Mouse (Mus musculus): Measurements from ENCODE around the gene Otud7a. TPM values are rescaled to one million over a fixed set of nuclear protein-coding genes. Genes with fewer than 3 reads are reported as not detected.

Otud7a gene
- polyA plus RNA-seq, 1 experiment from 2014 or later, result 3.4 TPM

GRCm38 (mm10) chr7:63509825-63510224 is 65.3 kb downstream of the Otud7a start:
- Histone ChIP-seq H3K36me3 (replicated peaks) (no peaks in the 10 kb centered on the region), H3K9me3 (no peaks in the 10 kb centered on the region), H3K27ac (no peak overlapping the region), H3K4me1 (no peaks in the 10 kb centered on the region), H3K9ac (no peak overlapping the region), H3K4me2 (no peak overlapping the region), H3K4me3 (no peak overlapping the region), H3K27me3 (replicated peaks) (no peaks in the 10 kb centered on the region)
- WGBS, result 54% methylated on average over 1 of the region's 1 CpGs
- ATAC-seq (replicated peaks), result no peak

- H3K4me1 ChIP-seq, result no peaks in the 10 kb centered on the region
- no peak for ATAC-seq (replicated peaks)
- H3K36me3 ChIP-seq (replicated peaks), result no peaks in the 10 kb centered on the region
- H3K27me3 ChIP-seq (replicated peaks), result no peaks in the 10 kb centered on the region
- H3K27ac ChIP-seq, result no peak overlapping the region
- no peak overlapping the region for H3K9ac ChIP-seq
- H3K9me3 ChIP-seq, result no peaks in the 10 kb centered on the region
- no peak overlapping the region for H3K4me2 ChIP-seq
- no peak overlapping the region for H3K4me3 ChIP-seq
Observed at GRCm38 (mm10) chr7:63511458-63511857, 66.9 kb downstream of the Otud7a start.

- Histone ChIP-seq H3K9ac (no peak overlapping the region), H3K4me2 (no peak overlapping the region), H3K4me1 (no peaks in the 10 kb centered on the region), H3K27me3 (replicated peaks) (no peaks in the 10 kb centered on the region), H3K9me3 (no peaks in the 10 kb centered on the region), H3K36me3 (replicated peaks) (no peaks in the 10 kb centered on the region), H3K27ac (no peak overlapping the region), H3K4me3 (no peak overlapping the region)
- ATAC-seq (replicated peaks), result no peak
- 84% methylated on average over 2 of the region's 2 CpGs for WGBS
Observed at GRCm38 (mm10) chr7:63512561-63512960, 68.0 kb downstream of the Otud7a start.

- H3K4me2 ChIP-seq, result no peak overlapping the region
- no peak for ATAC-seq (replicated peaks)
- no peak overlapping the region for H3K4me3 ChIP-seq
- no peak overlapping the region for H3K27ac ChIP-seq
- WGBS, result 93% methylated on average over 5 of the region's 5 CpGs
- H3K9ac ChIP-seq, result no peak overlapping the region
- H3K36me3 ChIP-seq (replicated peaks), result no peaks in the 10 kb centered on the region
- no peaks in the 10 kb centered on the region for H3K9me3 ChIP-seq
- no peaks in the 10 kb centered on the region for H3K4me1 ChIP-seq
- no peaks in the 10 kb centered on the region for H3K27me3 ChIP-seq (replicated peaks)
Observed at GRCm38 (mm10) chr7:63516141-63516895, 71.8 kb downstream of the Otud7a start.

- Histone ChIP-seq H3K4me1 (no peaks in the 10 kb centered on the region), H3K9ac (no peak overlapping the region), H3K27me3 (replicated peaks) (no peaks in the 10 kb centered on the region), H3K4me3 (no peak overlapping the region), H3K27ac (no peak overlapping the region), H3K9me3 (no peaks in the 10 kb centered on the region), H3K36me3 (replicated peaks) (no peaks in the 10 kb centered on the region), H3K4me2 (no peak overlapping the region)
- 79% methylated on average over 1 of the region's 1 CpGs for WGBS
- no peak for ATAC-seq (replicated peaks)
Observed at GRCm38 (mm10) chr7:63520299-63520698, 75.7 kb downstream of the Otud7a start.

GRCm38 (mm10) chr7:63522403-63522802 is 77.9 kb downstream of the Otud7a start:
- H3K27me3 ChIP-seq (replicated peaks), result no peaks in the 10 kb centered on the region
- no peak overlapping the region for H3K27ac ChIP-seq
- no peak overlapping the region for H3K9ac ChIP-seq
- H3K4me3 ChIP-seq, result no peak overlapping the region
- no peak overlapping the region for H3K4me2 ChIP-seq
- no peaks in the 10 kb centered on the region for H3K4me1 ChIP-seq
- WGBS, result 82% methylated on average over 3 of the region's 3 CpGs
- ATAC-seq (replicated peaks), result no peak
- H3K36me3 ChIP-seq (replicated peaks), result no peaks in the 10 kb centered on the region
- H3K9me3 ChIP-seq, result no peaks in the 10 kb centered on the region

- 85% methylated on average over 3 of the region's 3 CpGs for WGBS
- Histone ChIP-seq H3K4me1 (no peaks in the 10 kb centered on the region), H3K4me2 (no peak overlapping the region), H3K9ac (no peak overlapping the region), H3K9me3 (no peaks in the 10 kb centered on the region), H3K27ac (no peak overlapping the region), H3K27me3 (replicated peaks) (no peaks in the 10 kb centered on the region), H3K36me3 (replicated peaks) (no peaks in the 10 kb centered on the region), H3K4me3 (no peak overlapping the region)
- no peak for ATAC-seq (replicated peaks)
Observed at GRCm38 (mm10) chr7:63523051-63523450, 78.5 kb downstream of the Otud7a start.

- H3K27ac ChIP-seq, result no peak overlapping the region
- H3K4me3 ChIP-seq, result no peak overlapping the region
- no peaks in the 10 kb centered on the region for H3K27me3 ChIP-seq (replicated peaks)
- H3K9ac ChIP-seq, result no peak overlapping the region
- ATAC-seq (replicated peaks), result no peak
- H3K4me2 ChIP-seq, result no peak overlapping the region
- no peaks in the 10 kb centered on the region for H3K36me3 ChIP-seq (replicated peaks)
- no peaks in the 10 kb centered on the region for H3K9me3 ChIP-seq
- WGBS, result 96% methylated on average over 4 of the region's 4 CpGs
- no peaks in the 10 kb centered on the region for H3K4me1 ChIP-seq
Observed at GRCm38 (mm10) chr7:63540293-63540692, 95.7 kb downstream of the Otud7a start.

- Histone ChIP-seq H3K9ac (no peak overlapping the region), H3K36me3 (replicated peaks) (no peaks in the 10 kb centered on the region), H3K4me3 (no peak overlapping the region), H3K27ac (no peak overlapping the region), H3K4me2 (no peak overlapping the region), H3K9me3 (no peaks in the 10 kb centered on the region), H3K4me1 (no peaks in the 10 kb centered on the region), H3K27me3 (replicated peaks) (no peaks in the 10 kb centered on the region)
- 81% methylated on average over 1 of the region's 1 CpGs for WGBS
- no peak for ATAC-seq (replicated peaks)
Observed at GRCm38 (mm10) chr7:63554457-63554856, 109.9 kb downstream of the Otud7a start.

- no peak overlapping the region for H3K9ac ChIP-seq
- no peaks in the 10 kb centered on the region for H3K27me3 ChIP-seq (replicated peaks)
- 74% methylated on average over 5 of the region's 5 CpGs for WGBS
- H3K4me2 ChIP-seq, result no peak overlapping the region
- H3K27ac ChIP-seq, result no peak overlapping the region
- no peaks in the 10 kb centered on the region for H3K36me3 ChIP-seq (replicated peaks)
- no peaks in the 10 kb centered on the region for H3K9me3 ChIP-seq
- no peak overlapping the region for H3K4me3 ChIP-seq
- ATAC-seq (replicated peaks), result no peak
- no peaks in the 10 kb centered on the region for H3K4me1 ChIP-seq
Observed at GRCm38 (mm10) chr7:63556324-63556723, 111.8 kb downstream of the Otud7a start.

GRCm38 (mm10) chr7:63558918-63559317 is 114.4 kb downstream of the Otud7a start:
- no peak overlapping the region for H3K4me3 ChIP-seq
- H3K27me3 ChIP-seq (replicated peaks), result no peaks in the 10 kb centered on the region
- no peak overlapping the region for H3K9ac ChIP-seq
- no peak overlapping the region for H3K4me2 ChIP-seq
- no peaks in the 10 kb centered on the region for H3K9me3 ChIP-seq
- H3K4me1 ChIP-seq, result no peaks in the 10 kb centered on the region
- no peaks in the 10 kb centered on the region for H3K36me3 ChIP-seq (replicated peaks)
- no peak overlapping the region for H3K27ac ChIP-seq
- no peak for ATAC-seq (replicated peaks)
- 87% methylated on average over 3 of the region's 3 CpGs for WGBS

GRCm38 (mm10) chr7:63559679-63560078 is 115.1 kb downstream of the Otud7a start:
- no peak overlapping the region for H3K4me3 ChIP-seq
- H3K9me3 ChIP-seq, result no peaks in the 10 kb centered on the region
- WGBS, result 78% methylated on average over 1 of the region's 1 CpGs
- no peak for ATAC-seq (replicated peaks)
- H3K9ac ChIP-seq, result no peak overlapping the region
- H3K4me2 ChIP-seq, result no peak overlapping the region
- no peaks in the 10 kb centered on the region for H3K36me3 ChIP-seq (replicated peaks)
- no peaks in the 10 kb centered on the region for H3K27me3 ChIP-seq (replicated peaks)
- H3K27ac ChIP-seq, result no peak overlapping the region
- no peaks in the 10 kb centered on the region for H3K4me1 ChIP-seq

- Histone ChIP-seq H3K36me3 (replicated peaks) (no peaks in the 10 kb centered on the region), H3K27me3 (replicated peaks) (no peaks in the 10 kb centered on the region), H3K9me3 (no peaks in the 10 kb centered on the region), H3K4me1 (no peaks in the 10 kb centered on the region), H3K9ac (no peak overlapping the region), H3K4me3 (no peak overlapping the region), H3K4me2 (no peak overlapping the region), H3K27ac (no peak overlapping the region)
- 83% methylated on average over 2 of the region's 2 CpGs for WGBS
- no peak for ATAC-seq (replicated peaks)
Observed at GRCm38 (mm10) chr7:63583310-63583709, 138.8 kb downstream of the Otud7a start.

All from midbrain, embryonic 15.5 days (tissue).